Mouse (Mus musculus): ENCODE measurements around the gene Cabp4. TPM values are rescaled to one million over a fixed set of nuclear protein-coding genes. Genes with fewer than 3 reads are reported as not detected.

Gene Cabp4
- total and polyA plus RNA-seq, 3 experiments = 2.8 to 11.8 (median 6.4) TPM

- Histone ChIP-seq H3K27me3 (replicated peaks) (no peaks in the 10 kb centered on the region), H3K9me3 (replicated peaks; ENCODE audit: low read length) (no peaks in the 10 kb centered on the region), H3K27ac (ENCODE audit: insufficient read depth, low read depth) (no peak within 1 kb of the TSS), H3K4me2 (ENCODE audit: insufficient read depth, low read depth, poor library complexity, severe bottlenecking) (no peak within 1 kb of the TSS), H3K36me3 (replicated peaks in 1 of 2; ENCODE audit: control insufficient read depth in 1 of 2, insufficient read depth in 1 of 2, low read length in 1 of 2) (peaks cover 0 to 49% of the 10 kb centered on the region in 2 experiments), H3K4me3 (replicated peaks in 1 of 3; ENCODE audit: low read depth in 2 of 3, low read length in 2 of 3, poor library complexity in 1 of 3) (no peak within 1 kb of the TSS), H3K79me2 (replicated peaks; ENCODE audit: control insufficient read depth, extremely low read depth, insufficient read depth, poor library complexity, severe bottlenecking) (no peaks in the 10 kb centered on the region), H3K9ac (ENCODE audit: insufficient read depth, low read depth) (no peak within 1 kb of the TSS), H3K4me1 (ENCODE audit: control insufficient read depth in 1 of 2, insufficient read depth in 2 of 2) (peaks cover 48 to 91% of the 10 kb centered on the region in 2 experiments)
- in situ Hi-C loops (cut with MboI; ENCODE audit: low pct_ligation_motif_present, low pct_unique_long_range_greater_than_20kb, low sequenced_read_pairs) = no loop called here
- no peak for TF ChIP-seq KAT2A (IDR thresholded peaks at IDR 0.05; ENCODE audit: insufficient replicate concordance, low read length)
- no peak for TF ChIP-seq MEF2A (IDR thresholded peaks at IDR 0.05; ENCODE audit: borderline replicate concordance, low read depth, low read length)
- no peak for TF ChIP-seq CHD2 (IDR thresholded peaks at IDR 0.05; ENCODE audit: low read length)
- no peak for TF ChIP-seq ZNF384 (IDR thresholded peaks at IDR 0.05; ENCODE audit: low read depth, low read length)
- no peak for TF ChIP-seq USF2 (conservative IDR thresholded peaks at IDR 0.05; ENCODE audit: low read depth, low read length)
- dilution Hi-C loops (cut with MboI; ENCODE audit: extremely low pct_ligation_motif_present, extremely low pct_unique_long_range_greater_than_20kb, low sequenced_read_pairs) = no loop called here
- DNase-seq (ENCODE audit: extremely low read depth) = no peak
These were observed 4.4 kb downstream of the Cabp4 start, which contains the start of gene Gpr152 for GRCm38 (mm10) chr19:4139446-4139845. Gene Gpr152 (plus strand): TSS chr19:4139787.

GRCm38 (mm10) chr19:4137913-4138312, 5.9 kb downstream of the Cabp4 start:
- peak; percentile 43 for DNase-seq (ENCODE audit: extremely low read depth)
- H3K4me3 ChIP-seq (replicated peaks in 1 of 3; ENCODE audit: low read depth in 2 of 3, low read length in 2 of 3, poor library complexity in 1 of 3) = no peak overlapping the region
- no peak overlapping the region for H3K9ac ChIP-seq (ENCODE audit: insufficient read depth, low read depth)
- no peaks in the 10 kb centered on the region for H3K9me3 ChIP-seq (replicated peaks; ENCODE audit: low read length)
- no peak overlapping the region; the same call in 1 of the 2 replicates for H3K27ac ChIP-seq (ENCODE audit: insufficient read depth, low read depth)
- TF ChIP-seq ZC3H11A (IDR thresholded peaks at IDR 0.05; ENCODE audit: low read depth, low read length) (no peak), BHLHE40 (IDR thresholded peaks at IDR 0.05; ENCODE audit: low read depth, low read length) (no peak), IRF4 (IDR thresholded peaks at IDR 0.05; ENCODE audit: low read depth, low read length) (peak; percentile 85), PAX5 (IDR thresholded peaks at IDR 0.05; ENCODE audit: low read length) (no peak), EP300 (IDR thresholded peaks at IDR 0.05; ENCODE audit: low read length) (peak; percentile 86), E2F4 (IDR thresholded peaks at IDR 0.05; ENCODE audit: insufficient replicate concordance, low read depth, low read length) (peak; percentile 34; the same call in 1 of the 2 replicates)
- in situ Hi-C loops (cut with MboI; ENCODE audit: low pct_ligation_motif_present, low pct_unique_long_range_greater_than_20kb, low sequenced_read_pairs) = no loop called here
- H3K4me1 ChIP-seq (ENCODE audit: control insufficient read depth in 1 of 2, insufficient read depth in 2 of 2) = peaks cover 38 to 91% of the 10 kb centered on the region in 2 experiments
- dilution Hi-C loops (cut with MboI; ENCODE audit: extremely low pct_ligation_motif_present, extremely low pct_unique_long_range_greater_than_20kb, low sequenced_read_pairs) = no loop called here
- peak overlapping the region; percentile 42 for H3K4me2 ChIP-seq (ENCODE audit: insufficient read depth, low read depth, poor library complexity, severe bottlenecking)
- H3K79me2 ChIP-seq (replicated peaks; ENCODE audit: control insufficient read depth, extremely low read depth, insufficient read depth, poor library complexity, severe bottlenecking) = no peaks in the 10 kb centered on the region; the same call in 1 of the 2 replicates
- H3K27me3 ChIP-seq (replicated peaks) = no peaks in the 10 kb centered on the region
- H3K36me3 ChIP-seq (replicated peaks in 1 of 2; ENCODE audit: control insufficient read depth in 1 of 2, insufficient read depth in 1 of 2, low read length in 1 of 2) = peaks cover 4 to 56% of the 10 kb centered on the region in 2 experiments

GRCm38 (mm10) chr19:4136463-4136862, 7.4 kb downstream of the Cabp4 start:
- Histone ChIP-seq H3K4me1 (ENCODE audit: control insufficient read depth in 1 of 2, insufficient read depth in 2 of 2) (peaks cover 36 to 91% of the 10 kb centered on the region in 2 experiments), H3K9me3 (replicated peaks; ENCODE audit: low read length) (no peaks in the 10 kb centered on the region), H3K36me3 (replicated peaks in 1 of 2; ENCODE audit: control insufficient read depth in 1 of 2, insufficient read depth in 1 of 2, low read length in 1 of 2) (peaks cover 16 to 59% of the 10 kb centered on the region in 2 experiments), H3K9ac (ENCODE audit: insufficient read depth, low read depth) (peak overlapping the region; percentile 7; the same call in 1 of the 2 replicates), H3K4me3 (replicated peaks in 1 of 3; ENCODE audit: low read depth in 2 of 3, low read length in 2 of 3, poor library complexity in 1 of 3) (peak overlapping the region in 1 of 3 experiments; percentile 8), H3K79me2 (replicated peaks; ENCODE audit: control insufficient read depth, extremely low read depth, insufficient read depth, poor library complexity, severe bottlenecking) (no peaks in the 10 kb centered on the region; the same call in 1 of the 2 replicates), H3K27me3 (replicated peaks) (no peaks in the 10 kb centered on the region), H3K4me2 (ENCODE audit: insufficient read depth, low read depth, poor library complexity, severe bottlenecking) (no peak overlapping the region), H3K27ac (ENCODE audit: insufficient read depth, low read depth) (peak overlapping the region; percentile 44)
- in situ Hi-C loops (cut with MboI; ENCODE audit: low pct_ligation_motif_present, low pct_unique_long_range_greater_than_20kb, low sequenced_read_pairs) = no loop called here
- peak; percentile 69 for DNase-seq (ENCODE audit: extremely low read depth)
- dilution Hi-C loops (cut with MboI; ENCODE audit: extremely low pct_ligation_motif_present, extremely low pct_unique_long_range_greater_than_20kb, low sequenced_read_pairs) = no loop called here
- TF ChIP-seq MYC (IDR thresholded peaks at IDR 0.05; ENCODE audit: low read depth, low read length) (no peak; the same call in 1 of the 2 replicates), PAX5 (IDR thresholded peaks at IDR 0.05; ENCODE audit: low read length) (no peak), NRF1 (IDR thresholded peaks at IDR 0.05; ENCODE audit: low read depth, low read length) (no peak), USF1 (IDR thresholded peaks at IDR 0.05; ENCODE audit: low read depth, low read length) (no peak), POLR2AphosphoS2 (IDR thresholded peaks at IDR 0.05; ENCODE audit: low read depth, low read length) (no peak), JUND (conservative IDR thresholded peaks at IDR 0.05; ENCODE audit: low read depth, low read length) (no peak), CHD1 (IDR thresholded peaks at IDR 0.05; ENCODE audit: low read depth, low read length) (no peak), ZC3H11A (IDR thresholded peaks at IDR 0.05; ENCODE audit: low read depth, low read length) (no peak), MEF2A (IDR thresholded peaks at IDR 0.05; ENCODE audit: borderline replicate concordance, low read depth, low read length) (no peak), NELFE (IDR thresholded peaks at IDR 0.05; ENCODE audit: low read depth, low read length) (no peak), MAX (IDR thresholded peaks at IDR 0.05; ENCODE audit: low read length) (no peak), MAZ (IDR thresholded peaks at IDR 0.05; ENCODE audit: low read depth, low read length) (no peak), IRF4 (IDR thresholded peaks at IDR 0.05; ENCODE audit: low read depth, low read length) (no peak), MAFK (IDR thresholded peaks at IDR 0.05; ENCODE audit: insufficient replicate concordance, low read length) (no peak), ZNF384 (IDR thresholded peaks at IDR 0.05; ENCODE audit: low read depth, low read length) (no peak), ZKSCAN1 (IDR thresholded peaks at IDR 0.05; ENCODE audit: borderline replicate concordance, low read depth, low read length) (no peak), BHLHE40 (IDR thresholded peaks at IDR 0.05; ENCODE audit: low read depth, low read length) (no peak), KAT2A (IDR thresholded peaks at IDR 0.05; ENCODE audit: insufficient replicate concordance, low read length) (no peak), POLR2A (IDR thresholded peaks at IDR 0.05; ENCODE audit: low read depth, low read length) (no peak; the same call in 1 of the 2 replicates), RAD21 (IDR thresholded peaks at IDR 0.05; ENCODE audit: low read depth, low read length) (peak; percentile 23), SMC3 (IDR thresholded peaks at IDR 0.05; ENCODE audit: low read depth, low read length) (peak; percentile 48; the same call in 1 of the 2 replicates)

Data from CH12.LX (cell line).